In genomic region chr19:21564461-21564797, GRCm38 (mm10) we compare ENCODE assay signal across 8 mouse cellular contexts.
A peak's percentile ranks its signal among the peaks of the same experiment; 100 is the strongest.
DNase-seq lines count a peak whose midpoint lies in the region; ATAC-seq and TF ChIP-seq lines count a peak whose summit lies in the region.
"Had no signal": no experiment of that assay in that cellular context is flagged by ENCODE, and none has a peak within 500 bp of the region (broad histone marks: within the 10 kb centered on the region; RNA-seq: fewer than 3 reads in every experiment).

No protein-coding gene starts in this region.

- no peak overlapping the region for H3K4me2 ChIP-seq in limb, embryonic 13.5 days (replicated peaks)
- H3K4me2 ChIP-seq in forebrain, embryonic 12.5 days: no peak overlapping the region
- H3K4me2 ChIP-seq in hindbrain, embryonic 16.5 days (ENCODE audit: low read length): no peak overlapping the region

- H3K4me3 ChIP-seq in limb, embryonic 13.5 days: no peak overlapping the region
- H3K4me3 ChIP-seq in limb, embryonic 10.5 days: no peak overlapping the region
- no peak overlapping the region for H3K4me3 ChIP-seq in forebrain, embryonic 12.5 days (replicated peaks)
- no peak overlapping the region for H3K4me3 ChIP-seq in hindbrain, embryonic 16.5 days (ENCODE audit: low read length)

- POLR2A ChIA-PET in Patski (lab: Charles Lee): no interaction called here

- no peaks in the 10 kb centered on the region; the same call in 1 of the 2 replicates for H3K4me1 ChIP-seq in limb, embryonic 13.5 days
- H3K4me1 ChIP-seq in limb, embryonic 10.5 days: 0 out of 2 replicates have a peak, but pooled peaks cover 2% of the 10 kb centered on the region
- peaks cover 4% of the 10 kb centered on the region for H3K4me1 ChIP-seq in forebrain, embryonic 12.5 days
- H3K4me1 ChIP-seq in hindbrain, embryonic 16.5 days (ENCODE audit: control insufficient read depth, insufficient read depth, low read depth, low read length): no peaks in the 10 kb centered on the region

- H3K9ac ChIP-seq in limb, embryonic 13.5 days: no peak overlapping the region
- no peak overlapping the region for H3K9ac ChIP-seq in forebrain, embryonic 12.5 days
- H3K9ac ChIP-seq in hindbrain, embryonic 16.5 days (ENCODE audit: low read depth, low read length): no peak overlapping the region
- H3K9ac ChIP-seq: liver, embryonic 14.5 days had no signal

- no peaks in the 10 kb centered on the region for H3K9me3 ChIP-seq in limb, embryonic 13.5 days
- H3K9me3 ChIP-seq in limb, embryonic 10.5 days (replicated peaks): no peaks in the 10 kb centered on the region
- no peaks in the 10 kb centered on the region for H3K9me3 ChIP-seq in forebrain, embryonic 12.5 days
- no peaks in the 10 kb centered on the region for H3K9me3 ChIP-seq in hindbrain, embryonic 16.5 days (ENCODE audit: control insufficient read depth, low read length)

- CTCF ChIA-PET in Patski (lab: Charles Lee): interaction anchor here (0.9 to 1.4 kb wide), 4 partner anchors 17 to 198 kb away, joined by 3 to 4 read pairs (median 3); no protein-coding TSS in a partner anchor

- H3K27ac ChIP-seq in limb, embryonic 13.5 days: no peak overlapping the region
- H3K27ac ChIP-seq in limb, embryonic 10.5 days: no peak overlapping the region
- no peak overlapping the region for H3K27ac ChIP-seq in forebrain, embryonic 12.5 days
- H3K27ac ChIP-seq in hindbrain, embryonic 16.5 days (ENCODE audit: low read depth, low read length): no peak overlapping the region
- H3K27ac ChIP-seq: liver, embryonic 14.5 days had no signal

- peak; percentile 26; the same call in 1 of the 2 replicates for ATAC-seq in limb, embryonic 13.5 days (ENCODE audit: low FRiP score, low read depth)
- ATAC-seq in Patski: peak; percentile 33
- peak; percentile 52; the same call in 1 of the 2 replicates for ATAC-seq in forebrain, embryonic 12.5 days (ENCODE audit: low FRiP score)
- peak; percentile 65 for ATAC-seq in hindbrain, embryonic 16.5 days

- DNase-seq in limb, embryonic 10.5 days (ENCODE audit: low spot score): no peak
- no peak for DNase-seq in Patski (ENCODE audit: low read depth, low spot score)
- no peak for DNase-seq in adrenal gland, postnatal 36 days
- no peak for DNase-seq in embryo, embryonic 11 days

- no peaks in the 10 kb centered on the region for H3K27me3 ChIP-seq in limb, embryonic 13.5 days
- H3K27me3 ChIP-seq in limb, embryonic 10.5 days (ENCODE audit: low read depth, poor library complexity, severe bottlenecking): no peaks in the 10 kb centered on the region
- peaks cover 13% of the 10 kb centered on the region for H3K27me3 ChIP-seq in Patski
- H3K27me3 ChIP-seq in forebrain, embryonic 12.5 days: no peaks in the 10 kb centered on the region
- no peaks in the 10 kb centered on the region for H3K27me3 ChIP-seq in hindbrain, embryonic 16.5 days (replicated peaks; ENCODE audit: control insufficient read depth, insufficient read depth, low read length)

- in situ Hi-C loops in Patski (cut with MboI; ENCODE audit: low pct_unique_long_range_greater_than_20kb): loop anchor here (5.0 to 10.0 kb wide), 4 partner anchors 192 to 767 kb away; no protein-coding TSS in a partner anchor

- H3K36me3 ChIP-seq in limb, embryonic 13.5 days: no peaks in the 10 kb centered on the region
- no peaks in the 10 kb centered on the region for H3K36me3 ChIP-seq in limb, embryonic 10.5 days
- no peaks in the 10 kb centered on the region for H3K36me3 ChIP-seq in forebrain, embryonic 12.5 days (replicated peaks)
- no peaks in the 10 kb centered on the region for H3K36me3 ChIP-seq in hindbrain, embryonic 16.5 days (ENCODE audit: control insufficient read depth, insufficient read depth, low read length)

- 8% methylated on average over 1 of the region's 1 CpGs for WGBS in limb, embryonic 13.5 days
- WGBS in limb, embryonic 10.5 days: 0% methylated on average over 1 of the region's 1 CpGs
- WGBS in forebrain, embryonic 12.5 days: 3% methylated on average over 1 of the region's 1 CpGs
- WGBS in hindbrain, embryonic 16.5 days: 0% methylated on average over 1 of the region's 1 CpGs

- no peak for TF ChIP-seq CTCF in Patski (IDR thresholded peaks at IDR 0.05)
